Mouse (Mus musculus) layer of hippocampus, postnatal 14 days (tissue): ENCODE measurements around the gene Mau2. TPM values are rescaled to one million over a fixed set of nuclear protein-coding genes. Genes with fewer than 3 reads are reported as not detected.

Source experiments
- DNase-seq, 2 experiments: peaks; one replicate each; pipeline ENCODE4 v3.0.0; 2021 to 2022; ENCODE audit warnings: low spot score in 2 of 2, mixed read lengths in 1 of 2
- total RNA-seq, 2 experiments: library from RNA; stranded (reverse); gene quantifications; 2 replicates each; pipeline ENCODE4 v1.2.3; 2021

Mau2 gene
- total RNA-seq, 2 experiments from 2014 or later = 81.4 to 85.3 TPM

DNA sequence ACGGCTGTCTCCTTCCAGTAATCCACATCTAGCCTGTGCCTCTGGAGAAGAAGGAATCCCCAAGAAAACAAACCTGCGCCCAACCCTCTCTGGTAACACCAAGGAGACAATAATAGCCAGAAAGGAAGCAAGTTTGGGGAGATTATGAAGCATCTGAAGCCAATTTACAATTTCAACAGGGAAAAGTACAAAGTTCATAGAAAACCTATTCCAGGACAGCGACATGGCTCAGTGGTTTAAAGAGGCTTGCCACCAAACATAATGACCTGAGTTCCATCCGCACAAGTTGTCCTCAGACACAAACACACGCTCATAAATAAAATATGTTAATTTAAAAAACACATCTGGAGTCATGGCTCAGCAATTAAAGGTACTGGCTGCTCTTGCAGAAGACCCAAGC lies 67.7 kb downstream of the Mau2 start:
- DNase-seq = no peak

- DNase-seq = peak; percentile 88 to 95
These were observed 68.3 kb downstream of the Mau2 start for GRCm38 (mm10) chr8:69974194-69974614.

DNA sequence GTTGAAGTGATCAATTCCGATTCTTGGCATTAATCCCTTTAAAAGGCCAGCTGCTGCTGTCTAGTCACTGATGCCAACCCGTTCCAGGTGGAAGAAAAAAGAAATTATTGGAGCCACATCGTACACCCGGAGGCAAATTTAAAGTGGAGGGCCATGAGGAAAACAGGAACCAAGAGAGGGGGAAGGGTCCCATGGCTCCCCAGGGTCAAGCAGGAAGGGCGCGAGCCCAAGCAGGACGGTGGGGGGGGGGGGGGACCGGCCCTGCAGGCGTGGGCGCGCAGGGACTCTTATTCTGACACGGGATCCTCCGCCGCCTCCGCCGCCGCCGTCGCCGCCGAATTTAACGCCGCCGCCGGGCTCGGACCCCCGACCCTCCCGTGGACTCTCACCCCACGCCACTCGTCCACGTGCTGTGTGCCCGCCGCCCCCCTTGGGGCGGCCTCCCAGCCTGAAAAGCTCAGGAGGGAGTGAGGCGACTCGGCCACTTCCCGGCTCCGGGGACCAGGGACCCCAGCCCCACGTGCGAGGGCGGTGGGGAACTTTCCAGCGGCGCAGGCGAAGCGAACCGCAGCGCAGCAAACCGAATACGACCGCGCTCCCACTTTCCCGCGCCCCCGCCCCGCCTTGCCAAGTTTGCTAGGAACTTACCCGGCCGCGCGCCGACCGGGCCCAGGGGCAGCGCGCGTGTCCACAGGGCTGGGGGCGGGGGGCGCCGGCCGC lies 68.9 kb downstream of the Mau2 start:
- DNase-seq = peak; percentile 15 to 39

DNA sequence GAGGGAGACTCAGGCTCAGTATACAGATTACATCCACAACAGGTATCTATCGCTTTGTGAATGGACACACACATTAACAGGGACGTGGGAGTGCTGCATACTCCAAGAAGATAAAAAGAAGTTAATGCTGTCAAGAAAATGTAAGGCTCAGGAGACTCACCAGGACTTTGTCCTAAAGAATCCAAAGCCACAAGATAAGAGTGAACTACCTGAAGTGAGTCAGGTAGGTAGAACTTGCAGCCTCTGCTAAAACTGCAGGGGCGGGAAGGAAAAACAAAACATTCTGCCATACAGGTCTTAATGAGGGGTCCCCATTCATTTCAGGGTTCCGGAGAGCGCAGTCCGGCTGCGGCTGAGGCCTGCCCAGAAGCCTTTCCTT lies 69.5 kb downstream of the Mau2 start:
- DNase-seq = no peak

GRCm38 (mm10) chr8:69970880-69971279 lies 71.7 kb downstream of the Mau2 start:
- DNase-seq = no peak

DNA sequence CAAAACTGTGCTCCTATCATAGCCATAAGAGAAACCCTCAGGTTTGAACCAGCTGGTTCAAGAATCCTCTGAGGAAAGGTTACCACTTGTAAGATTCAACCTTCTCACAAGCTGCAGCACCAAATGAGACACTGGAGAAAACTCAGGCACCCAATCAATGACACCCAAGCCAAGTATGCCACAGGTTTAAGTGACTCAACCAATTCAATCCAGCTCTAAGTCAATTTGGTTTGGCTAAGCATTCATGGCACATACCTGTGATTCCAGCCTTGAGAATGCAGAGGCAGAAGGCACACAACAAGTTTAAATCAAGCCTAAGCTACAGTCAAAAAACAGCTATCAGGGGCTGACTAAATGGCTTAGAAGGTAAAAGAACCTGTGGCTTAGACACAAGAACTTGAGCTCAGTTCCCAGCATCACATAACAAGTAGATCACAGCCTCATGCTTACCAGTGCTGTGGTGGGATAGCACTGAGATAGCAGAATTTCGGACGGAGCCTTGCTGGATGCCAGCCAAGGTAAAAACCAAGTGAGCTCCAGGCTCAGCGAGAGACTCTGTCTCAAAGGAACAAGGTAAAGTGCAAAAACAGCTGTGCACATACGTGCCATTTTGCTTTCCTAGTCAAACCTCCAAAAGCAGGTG lies 75.1 kb downstream of the Mau2 start:
- no peak for DNase-seq

Other genes with a start within 250 kb of the Mau2 start
- 10 to 100 TPM; 19.2 to 20.5 TPM for gene Gmip, start 234.1 kb downstream of the Mau2 start, total RNA-seq
- 1 to 10 TPM in 1 of 2 experiments, under 1 TPM in 1; 0.74 to 1.0 TPM for gene Lpar2, start 220.3 kb downstream of the Mau2 start, total RNA-seq
- gene Pbx4, start 210.2 kb downstream of the Mau2 start, total RNA-seq = 10 to 100 TPM; 17.1 to 19.7 TPM
- gene Cilp2, start 155.0 kb downstream of the Mau2 start, total RNA-seq = 1 to 10 TPM; 1.6 to 2.4 TPM
- under 1 TPM; 0.25 to 0.48 TPM for gene Tssk6, start 140.6 kb downstream of the Mau2 start, total RNA-seq
- 100 to 1,000 TPM; 152 to 159 TPM for gene Ndufa13, start 140.2 kb downstream of the Mau2 start, total RNA-seq
- 10 to 100 TPM; 19.8 to 24.6 TPM for gene Yjefn3, start 140.0 kb downstream of the Mau2 start, total RNA-seq
- gene Gatad2a, start 46.4 kb downstream of the Mau2 start, total RNA-seq = 10 to 100 TPM; 30.7 to 38.7 TPM
- gene Sugp1, start 79 bp upstream of the Mau2 start, total RNA-seq = 10 to 100 TPM; 50.5 to 57.3 TPM
- 1 to 10 TPM; 1.9 to 3.1 TPM for gene Tm6sf2, start 30.2 kb upstream of the Mau2 start, total RNA-seq
- gene Hapln4, start 40.7 kb upstream of the Mau2 start, total RNA-seq = 10 to 100 TPM; 29.7 to 35.4 TPM
- 100 to 1,000 TPM; 371 to 387 TPM for gene Ncan, start 78.1 kb upstream of the Mau2 start, total RNA-seq
- gene Nr2c2ap, start 88.6 kb upstream of the Mau2 start, total RNA-seq = 10 to 100 TPM; 26.9 to 31.2 TPM
- 10 to 100 TPM in 1 of 2 experiments, 1 to 10 TPM in 1; 9.9 to 12.6 TPM for gene Rfxank, start 96.4 kb upstream of the Mau2 start, total RNA-seq
- 10 to 100 TPM; 42.0 to 44.1 TPM for gene Borcs8, start 96.8 kb upstream of the Mau2 start, total RNA-seq
- gene Mef2b, start 97.0 kb upstream of the Mau2 start, total RNA-seq = under 1 TPM; 0.29 to 0.41 TPM
- 10 to 100 TPM; 46.1 to 49.4 TPM for gene Tmem161a, start 129.6 kb upstream of the Mau2 start, total RNA-seq
- 10 to 100 TPM; 34.0 to 36.2 TPM for gene Slc25a42, start 169.6 kb upstream of the Mau2 start, total RNA-seq
- gene Sugp2, start 191.5 kb upstream of the Mau2 start, total RNA-seq = 100 to 1,000 TPM; 124 TPM
- 10 to 100 TPM; 60.1 to 67.4 TPM for gene Armc6, start 191.7 kb upstream of the Mau2 start, total RNA-seq
- 10 to 100 TPM; 75.5 to 84.3 TPM for gene Homer3, start 240.1 kb upstream of the Mau2 start, total RNA-seq